Mouse (Mus musculus) CD4-positive, CD25-positive, alpha-beta regulatory T cell, adult 9 weeks (primary cell): Measurements from ENCODE around the gene Olfr492. TPM values are rescaled to one million over a fixed set of nuclear protein-coding genes. Genes with fewer than 3 reads are reported as not detected.

ENCODE experiments used
- polyA plus RNA-seq: library from polyadenylated mRNA; unstranded; fragments of 100-300 nt; shearing (Covaris generic); gene quantifications from one replicate; pipeline ENCODE4 v1.2.1, GENCODE M21; 2017

Gene Olfr492
- not detected for polyA plus RNA-seq

GRCm38 (mm10) chr7:108323574-108323973 lies at the start of gene Olfr492:
TSS of gene Olfr492 (minus strand) at chr7:108323674.

DNA sequence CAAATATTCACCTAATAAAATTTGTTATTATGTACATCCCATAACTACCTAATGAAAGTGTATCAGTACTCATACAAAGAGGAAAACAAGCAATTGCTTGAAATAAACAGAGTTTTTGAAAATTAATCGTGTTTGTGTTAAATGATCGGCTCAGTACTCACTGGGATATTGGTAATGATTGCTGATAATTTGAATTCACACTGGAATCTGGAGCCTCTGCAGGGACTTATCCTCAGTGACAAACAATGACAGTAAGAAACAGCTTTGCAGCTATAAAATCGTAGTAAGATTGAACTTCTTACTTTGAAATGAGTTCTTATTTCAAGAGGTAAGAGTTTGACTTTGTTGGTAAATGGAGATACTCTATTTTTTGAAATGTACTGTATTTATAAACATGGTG lies 41.6 kb upstream of the Olfr492 start, which contains the start of gene Olfr494:
Gene Olfr494, plus strand, starts transcription at position 301 of the 400 bp plus-strand sequence.

GRCm38 (mm10) chr7:108346879-108347278 lies 23.4 kb upstream of the Olfr492 start, which contains the start of gene Olfr493:
TSS of gene Olfr493 (minus strand) at chr7:108346979.

GRCm38 (mm10) chr7:108313151-108313550 lies 10.3 kb downstream of the Olfr492 start, which contains the start of gene Olfr491:
TSS of gene Olfr491 (plus strand) at chr7:108313451.

DNA sequence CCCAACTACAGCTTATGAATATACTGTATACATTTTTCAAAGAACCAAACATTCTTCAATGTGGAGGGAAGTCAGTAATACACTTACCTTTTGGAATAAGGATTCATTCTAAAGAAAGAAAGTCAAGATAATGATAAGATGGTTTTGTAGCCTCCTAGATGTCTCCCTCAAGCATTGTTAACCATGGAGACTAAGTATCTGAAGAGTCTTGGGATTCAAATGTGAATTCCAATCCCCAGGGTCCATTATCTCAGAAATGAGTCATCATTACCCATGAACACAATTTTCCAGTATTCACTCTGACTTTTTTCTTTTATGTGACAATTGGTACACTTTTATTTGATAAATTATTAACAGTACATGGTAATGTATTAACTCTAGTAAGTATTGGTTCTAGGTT lies 34.6 kb downstream of the Olfr492 start, which contains the start of gene Olfr490:
Gene Olfr490, minus strand, starts transcription at position 101 of the 400 bp plus-strand sequence.

Other genes starting within 250 kb of the Olfr492 start
- gene Olfr481, start 243.8 kb downstream of the Olfr492 start, polyA plus RNA-seq, result 0.06 TPM
- gene Olfr482, start 226.1 kb downstream of the Olfr492 start, polyA plus RNA-seq, result 0.12 TPM
- gene Olfr483, start 222.8 kb downstream of the Olfr492 start, polyA plus RNA-seq, result not detected
- 0.10 TPM for gene Olfr484, start 196.2 kb downstream of the Olfr492 start, polyA plus RNA-seq
- gene Olfr485, start 163.8 kb downstream of the Olfr492 start, polyA plus RNA-seq, result not detected
- not detected for gene Olfr486, start 150.9 kb downstream of the Olfr492 start, polyA plus RNA-seq
- not detected for gene Olfr487, start 109.0 kb downstream of the Olfr492 start, polyA plus RNA-seq
- not detected for gene Olfr488, start 65.3 kb downstream of the Olfr492 start, polyA plus RNA-seq
- gene Olfr490, start 34.7 kb downstream of the Olfr492 start, polyA plus RNA-seq, result not detected
- gene Olfr491, start 10.2 kb downstream of the Olfr492 start, polyA plus RNA-seq, result not detected
- gene Olfr493, start 23.3 kb upstream of the Olfr492 start, polyA plus RNA-seq, result not detected
- not detected for gene Olfr494, start 41.7 kb upstream of the Olfr492 start, polyA plus RNA-seq
- not detected for gene Olfr495, start 69.5 kb upstream of the Olfr492 start, polyA plus RNA-seq
- not detected for gene Olfr497, start 96.7 kb upstream of the Olfr492 start, polyA plus RNA-seq
- not detected for gene Olfr498, start 141.7 kb upstream of the Olfr492 start, polyA plus RNA-seq
- gene Olfr502, start 201.4 kb upstream of the Olfr492 start, polyA plus RNA-seq, result not detected
- gene Olfr503, start 220.9 kb upstream of the Olfr492 start, polyA plus RNA-seq, result not detected
- not detected for gene Olfr504, start 242.1 kb upstream of the Olfr492 start, polyA plus RNA-seq